Mouse (Mus musculus): ENCODE data around the gene Prkcq.

- no peak for TF ChIP-seq CTCF (conservative IDR thresholded peaks at IDR 0.05; ENCODE audit: low read length)
- TF ChIP-seq NANOG (IDR thresholded peaks at IDR 0.05; ENCODE audit: borderline replicate concordance, low read length): no peak
Observed at GRCm38 (mm10) chr2:11194732-11195340, 22.9 kb downstream of the Prkcq start.
